Mouse (Mus musculus) myocyte (in vitro differentiated cells): ENCODE measurements around the gene Zdhhc4. TPM values are rescaled to one million over a fixed set of nuclear protein-coding genes. Genes with fewer than 3 reads are reported as not detected.

ENCODE experiments used
- H3K27me3 ChIP-seq: one replicate; pipeline ENCODE4 v1.6.1; 2011; ENCODE audit not compliant: control insufficient read depth, insufficient read depth, insufficient read length
- H3K36me3 ChIP-seq: one replicate; pipeline ENCODE4 v1.6.1; 2011; ENCODE audit not compliant: control insufficient read depth, insufficient read depth
- H3K4me2 ChIP-seq: one replicate; pipeline ENCODE4 v1.6.1; 2011; ENCODE audit warnings: low read depth, control low read depth
- H3K4me3 ChIP-seq: one replicate; pipeline ENCODE4 v1.5.1; 2011; ENCODE audit warnings: mild to moderate bottlenecking, control low read depth, moderate library complexity
- H3K79me2 ChIP-seq: one replicate; pipeline ENCODE4 v1.6.1; 2011; ENCODE audit not compliant: control insufficient read depth, insufficient read depth
- H3ac ChIP-seq: one replicate; pipeline ENCODE4 v1.6.1; 2011; ENCODE audit not compliant: control insufficient read depth, insufficient read length
- CEBPB ChIP-seq: IDR thresholded peaks from 2 replicates; pipeline ENCODE4 v1.6.1; 2011; ENCODE audit warnings: mild to moderate bottlenecking, moderate library complexity; ENCODE audit not compliant: poor library complexity, insufficient read depth, severe bottlenecking
- E2F4 ChIP-seq: IDR thresholded peaks from one replicate; pipeline ENCODE4 v1.6.1; 2011; ENCODE audit warnings: mild to moderate bottlenecking, control low read depth, moderate library complexity; ENCODE audit not compliant: insufficient read depth
- MAX ChIP-seq: IDR thresholded peaks from one replicate; pipeline ENCODE4 v1.6.1; 2011; ENCODE audit warnings: low read depth, mild to moderate bottlenecking, control low read depth
- MYOD1 ChIP-seq, 3 experiments: IDR thresholded peaks; one replicate each; pipeline ENCODE4 v1.6.1; 2011; ENCODE audit warnings: control low read depth in 2 of 3, low read depth in 2 of 3, mild to moderate bottlenecking in 2 of 3, moderate library complexity in 1 of 3; ENCODE audit not compliant: insufficient read length in 2 of 3, control insufficient read depth in 1 of 3
- MYOG ChIP-seq, 3 experiments: IDR thresholded peaks; one replicate each; pipeline ENCODE4 v1.6.1; 2011; ENCODE audit warnings: control low read depth in 2 of 3, low read depth in 2 of 3, mild to moderate bottlenecking in 2 of 3; ENCODE audit not compliant: insufficient read length in 2 of 3, control insufficient read depth in 1 of 3, insufficient read depth in 1 of 3
- POLR2A ChIP-seq: IDR thresholded peaks from one replicate; pipeline ENCODE4 v1.6.1; 2011; ENCODE audit warnings: low read depth, mild to moderate bottlenecking, control low read depth, moderate library complexity; ENCODE audit not compliant: insufficient read length
- POLR2AphosphoS2 ChIP-seq: IDR thresholded peaks from one replicate; pipeline ENCODE4 v1.6.1; 2011; ENCODE audit warnings: low read depth, control low read depth; ENCODE audit not compliant: insufficient read length
- REST ChIP-seq: IDR thresholded peaks from one replicate; pipeline ENCODE4 v1.6.1; 2011; ENCODE audit warnings: mild to moderate bottlenecking, control low read depth, moderate library complexity; ENCODE audit not compliant: insufficient read depth, insufficient read length
- SRF ChIP-seq: IDR thresholded peaks from one replicate; pipeline ENCODE4 v1.6.1; 2011; ENCODE audit warnings: low read depth; ENCODE audit not compliant: control insufficient read depth, insufficient read length
- TCF12 ChIP-seq: IDR thresholded peaks from one replicate; pipeline ENCODE4 v1.6.1; 2011; ENCODE audit warnings: mild to moderate bottlenecking, control low read depth; ENCODE audit not compliant: poor library complexity, insufficient read depth, severe bottlenecking
- TCF3 ChIP-seq: IDR thresholded peaks from one replicate; pipeline ENCODE4 v1.6.1; 2011; ENCODE audit warnings: low read depth, control low read depth; ENCODE audit not compliant: insufficient read length
- USF1 ChIP-seq: IDR thresholded peaks from one replicate; pipeline ENCODE4 v1.6.1; 2011; ENCODE audit warnings: low read depth, mild to moderate bottlenecking, control low read depth, moderate library complexity
- polyA plus RNA-seq: library from polyadenylated mRNA; unstranded; fragments of >200 nt; fragmentation: generic; extraction: Trizol; gene quantifications from one replicate; pipeline ENCODE4 v1.2.1, GENCODE M21; 2012; ENCODE audit warnings: missing spikeins

Gene Zdhhc4
- polyA plus RNA-seq, 1 experiment: 60.5 TPM

DNA sequence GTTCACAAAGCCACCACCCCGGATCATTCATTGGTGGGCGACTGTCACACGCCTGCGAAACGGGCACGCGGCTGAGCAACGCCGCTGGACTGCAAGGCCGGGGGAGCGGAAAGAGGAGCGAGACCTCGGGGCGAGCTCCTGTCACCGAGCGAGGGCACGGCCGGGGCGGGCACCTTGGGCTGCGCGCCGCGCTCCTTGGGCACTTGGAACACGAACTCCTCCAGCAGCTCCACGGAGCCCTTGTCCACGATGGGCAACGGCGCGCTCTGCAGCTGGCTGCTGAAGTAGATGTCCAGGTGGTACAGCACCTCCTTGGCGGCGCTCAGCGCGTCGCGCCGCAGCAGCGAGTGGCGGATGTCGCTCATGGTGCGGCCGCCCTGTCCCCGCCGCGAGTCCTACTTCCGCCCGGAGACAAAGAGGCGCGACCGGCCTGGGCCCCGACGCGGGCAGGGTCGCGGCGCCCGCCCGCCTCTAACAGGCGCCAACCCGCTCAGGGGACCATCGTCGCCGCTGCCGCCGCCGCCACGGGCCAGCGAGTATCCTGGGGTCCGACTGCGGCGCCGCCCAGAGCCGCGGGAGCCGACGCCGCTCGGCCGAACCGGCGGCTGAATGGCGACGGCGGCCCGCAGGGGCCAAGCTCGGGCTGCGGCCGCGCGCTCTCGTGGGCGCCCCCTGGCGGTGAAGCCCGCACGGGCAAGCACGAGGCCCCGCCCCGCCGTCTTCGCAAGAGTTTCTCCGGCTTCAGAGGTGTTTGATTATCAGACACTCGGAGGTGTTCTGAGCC lies 14.1 kb downstream of the Zdhhc4 start, which contains the start of gene E130309D02Rik:
Gene E130309D02Rik, minus strand, starts transcription at position 631 of the 784 bp plus-strand sequence.
- Histone ChIP-seq H3K79me2 (peaks cover 19% of the 10 kb centered on the region), H3K36me3 (peaks cover 13% of the 10 kb centered on the region), H3K4me2 (peak within 1 kb of the TSS; percentile 82), H3K4me3 (peak within 1 kb of the TSS; percentile 43), H3ac (peak within 1 kb of the TSS; percentile 50), H3K27me3 (no peaks in the 10 kb centered on the region)
- TF ChIP-seq POLR2A: peak; percentile 88
- TF ChIP-seq POLR2AphosphoS2: peak; percentile 75
- TF ChIP-seq MYOD1 (IDR thresholded peaks at IDR 0.05; ENCODE audit: control insufficient read depth in 1 of 3, insufficient read length in 2 of 3, low read depth in 2 of 3): no peak
- no peak for TF ChIP-seq MAX

GRCm38 (mm10) chr5:143314183-143314729 lies 14.8 kb downstream of the Zdhhc4 start:
- Histone ChIP-seq H3K4me2 (peak overlapping the region; percentile 82), H3ac (peak overlapping the region; percentile 50), H3K79me2 (peaks cover 19% of the 10 kb centered on the region), H3K36me3 (peaks cover 14% of the 10 kb centered on the region), H3K4me3 (peak overlapping the region; percentile 43), H3K27me3 (no peaks in the 10 kb centered on the region)
- TF ChIP-seq MYOD1 (IDR thresholded peaks at IDR 0.05; ENCODE audit: control insufficient read depth in 1 of 3, insufficient read length in 2 of 3, low read depth in 2 of 3) (no peak), POLR2A (no peak)

- TF ChIP-seq REST: no peak
- no peak for TF ChIP-seq E2F4
- TF ChIP-seq SRF: no peak
- no peak for TF ChIP-seq POLR2A
- no peak for TF ChIP-seq TCF3
- TF ChIP-seq TCF12: no peak
- TF ChIP-seq CEBPB: no peak
- TF ChIP-seq USF1: no peak
- TF ChIP-seq POLR2AphosphoS2: no peak
- no peak for TF ChIP-seq MAX
- TF ChIP-seq MYOG (IDR thresholded peaks at IDR 0.05; ENCODE audit: control insufficient read depth in 1 of 3, insufficient read depth in 1 of 3, insufficient read length in 2 of 3, low read depth in 2 of 3): no peak
- TF ChIP-seq MYOD1 (IDR thresholded peaks at IDR 0.05; ENCODE audit: control insufficient read depth in 1 of 3, insufficient read length in 2 of 3, low read depth in 2 of 3): no peak
- H3K36me3 ChIP-seq: peaks cover 15% of the 10 kb centered on the region
- no peak overlapping the region for H3ac ChIP-seq
These were observed 17.2 kb downstream of the Zdhhc4 start for GRCm38 (mm10) chr5:143311886-143312285.

GRCm38 (mm10) chr5:143309916-143310315 lies 19.1 kb downstream of the Zdhhc4 start:
- TF ChIP-seq POLR2A: no peak
- no peak for TF ChIP-seq E2F4
- TF ChIP-seq MAX: no peak
- no peak for TF ChIP-seq TCF12
- no peak for TF ChIP-seq TCF3
- no peak for TF ChIP-seq MYOD1 (IDR thresholded peaks at IDR 0.05; ENCODE audit: control insufficient read depth in 1 of 3, insufficient read length in 2 of 3, low read depth in 2 of 3)
- TF ChIP-seq CEBPB: no peak
- H3K27me3 ChIP-seq: no peaks in the 10 kb centered on the region
- H3K79me2 ChIP-seq: peaks cover 26% of the 10 kb centered on the region
- peaks cover 23% of the 10 kb centered on the region for H3K36me3 ChIP-seq
- no peak overlapping the region for H3ac ChIP-seq
- no peak overlapping the region for H3K4me3 ChIP-seq
- H3K4me2 ChIP-seq: no peak overlapping the region

More at GRCm38 (mm10) chr5:143311886-143312285, 17.2 kb downstream of the Zdhhc4 start:
- Histone ChIP-seq H3K4me2 (no peak overlapping the region), H3K79me2 (peaks cover 19% of the 10 kb centered on the region), H3K27me3 (no peaks in the 10 kb centered on the region), H3K4me3 (no peak overlapping the region)

- Histone ChIP-seq H3ac (no peak overlapping the region), H3K27me3 (no peaks in the 10 kb centered on the region), H3K4me3 (no peak overlapping the region), H3K79me2 (peaks cover 20% of the 10 kb centered on the region), H3K36me3 (peaks cover 23% of the 10 kb centered on the region), H3K4me2 (no peak overlapping the region)
- TF ChIP-seq TCF3: no peak
- no peak for TF ChIP-seq REST
- no peak for TF ChIP-seq CEBPB
- no peak for TF ChIP-seq POLR2A
- TF ChIP-seq E2F4: no peak
- no peak for TF ChIP-seq POLR2AphosphoS2
- no peak for TF ChIP-seq SRF
- TF ChIP-seq USF1: no peak
- TF ChIP-seq MYOD1 (IDR thresholded peaks at IDR 0.05; ENCODE audit: control insufficient read depth in 1 of 3, insufficient read length in 2 of 3, low read depth in 2 of 3): no peak
- no peak for TF ChIP-seq TCF12
- TF ChIP-seq MAX: no peak
- no peak for TF ChIP-seq MYOG (IDR thresholded peaks at IDR 0.05; ENCODE audit: control insufficient read depth in 1 of 3, insufficient read depth in 1 of 3, insufficient read length in 2 of 3, low read depth in 2 of 3)
These were observed 20.2 kb downstream of the Zdhhc4 start for GRCm38 (mm10) chr5:143308825-143309224.
